Mouse (Mus musculus) liver, adult 2 months (tissue): ENCODE results near the gene Nol11.

Experiments used
- CTCF ChIP-seq: fragments of 200-500 bp; IDR thresholded peaks from 2 replicates; pipeline ENCODE4 v1.5.1; 2011; ENCODE audit warnings: low read depth, low read length, control low read depth
- POLR2A ChIP-seq: fragments of 200-500 bp; IDR thresholded peaks from 2 replicates; pipeline ENCODE4 v1.6.1; 2011; ENCODE audit warnings: low read length, control low read depth; ENCODE audit not compliant: insufficient read depth; ENCODE audit errors: extremely low read depth

DNA sequence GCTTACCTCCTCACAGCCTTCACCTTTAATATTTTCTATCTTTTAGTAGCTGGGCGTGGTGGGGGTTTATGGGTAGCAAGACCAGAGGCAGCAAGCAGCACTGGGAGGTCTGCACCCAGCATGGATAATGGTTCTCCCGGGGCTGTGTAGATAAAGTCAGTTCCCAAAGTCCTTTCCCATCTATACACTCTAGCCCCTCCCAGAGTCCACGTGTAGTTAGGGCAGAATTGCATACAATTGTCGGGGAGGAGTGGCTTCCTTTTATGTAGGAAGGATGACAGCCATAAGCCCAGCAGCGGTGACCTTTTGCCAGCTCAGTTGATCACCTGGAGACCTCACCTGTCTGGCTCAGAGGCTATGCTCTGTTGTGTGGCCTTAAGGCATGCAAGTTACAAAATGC lies 35.5 kb downstream of the Nol11 start:
- TF ChIP-seq POLR2A (no peak), CTCF (no peak)
